Mouse (Mus musculus) embryonic facial prominence, embryonic 10.5 days (tissue): ENCODE measurements around the gene Hspa12b. TPM values are rescaled to one million over a fixed set of nuclear protein-coding genes. Genes with fewer than 3 reads are reported as not detected.

Source experiments
- DNase-seq: peaks from one replicate; pipeline ENCODE4 v3.0.0-alpha.2; 2017; ENCODE audit warnings: low spot score
- H3K27ac ChIP-seq: fragments of 300-500 bp; sonication (generic); replicated peaks from 2 replicates; pipeline ENCODE4 v1.5.1; 2016; ENCODE audit warnings: mild to moderate bottlenecking
- H3K27me3 ChIP-seq: fragments of 300-500 bp; sonication (generic); replicated peaks from 2 replicates; pipeline ENCODE4 v1.6.1; 2016; ENCODE audit warnings: low read depth, mild to moderate bottlenecking; ENCODE audit not compliant: poor library complexity, severe bottlenecking
- H3K36me3 ChIP-seq: fragments of 300-500 bp; sonication (generic); replicated peaks from 2 replicates; pipeline ENCODE4 v1.6.1; 2016; ENCODE audit warnings: mild to moderate bottlenecking, moderate library complexity
- H3K4me1 ChIP-seq: fragments of 300-500 bp; sonication (generic); 2 replicates; pipeline ENCODE4 v1.6.1; 2016
- H3K4me3 ChIP-seq: fragments of 300-500 bp; sonication (generic); 2 replicates; pipeline ENCODE4 v1.5.1; 2016; ENCODE audit warnings: mild to moderate bottlenecking, moderate library complexity
- H3K9me3 ChIP-seq: fragments of 300-500 bp; sonication (generic); 2 replicates; pipeline ENCODE4 v1.6.1; 2016; ENCODE audit warnings: mild to moderate bottlenecking
- WGBS: fragments of 180-500 bp; shearing (Covaris S2); methylation state at CpG from one replicate; pipeline ENCODE4 v1.1.7; 2016; 5-methylcytosine and 5-hydroxymethylcytosine counted together
- polyA plus RNA-seq: library from polyadenylated mRNA; unstranded; fragments of >200 nt; fragmentation: Nextera tagmentation; extraction: Ambion mirVana; gene quantifications from 2 replicates; pipeline ENCODE4 v1.2.1, GENCODE M21; 2016

The Hspa12b gene
- polyA plus RNA-seq, 1 experiment from 2014 or later = 14.1 TPM

DNA sequence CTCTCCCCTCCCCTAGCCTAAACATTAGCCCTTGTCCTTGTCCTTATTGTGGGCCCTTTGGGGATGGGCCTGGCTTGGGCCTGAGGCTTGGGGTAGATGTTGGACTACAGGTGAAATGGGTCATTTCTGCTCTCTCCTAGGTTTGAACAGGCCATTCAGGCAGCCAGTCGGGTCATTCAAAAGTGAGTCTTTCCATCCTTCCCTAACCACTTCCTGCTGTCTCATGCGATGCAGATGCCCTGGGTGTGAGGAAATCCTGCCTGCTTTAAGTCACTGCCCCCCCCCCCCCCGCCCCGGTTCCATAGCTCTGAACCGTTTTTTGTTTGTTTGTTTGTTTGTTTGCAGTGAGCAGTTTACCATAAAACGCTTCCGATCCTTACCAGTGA lies 63.9 kb downstream of the Hspa12b start:
- Histone ChIP-seq H3K27ac (peak overlapping the region; percentile 75), H3K9me3 (no peaks in the 10 kb centered on the region), H3K4me3 (peak overlapping the region; percentile 25), H3K27me3 (no peaks in the 10 kb centered on the region), H3K36me3 (peaks cover 57% of the 10 kb centered on the region), H3K4me1 (peaks cover 56% of the 10 kb centered on the region)
- WGBS = 72% methylated on average over 7 of the region's 7 CpGs
- DNase-seq = no peak

Other genes with a start within 250 kb of the Hspa12b start
- 30.3 and 32.2 TPM in 2 replicates for gene 4930402H24Rik, start 220.9 kb upstream of the Hspa12b start, polyA plus RNA-seq
- 6.0 and 6.2 TPM in 2 replicates for gene Atrn, start 220.8 kb upstream of the Hspa12b start, polyA plus RNA-seq
- 5.6 and 7.2 TPM in 2 replicates for gene Gfra4, start 84.2 kb upstream of the Hspa12b start, polyA plus RNA-seq
- 0.64 and 1.0 TPM in 2 replicates for gene Adam33, start 63.5 kb upstream of the Hspa12b start, polyA plus RNA-seq
- 0.06 and 0.16 TPM in 2 replicates for gene Siglec1, start 40.5 kb upstream of the Hspa12b start, polyA plus RNA-seq
- gene Gm11037, start 6.2 kb downstream of the Hspa12b start, polyA plus RNA-seq = not detected in 2 replicates
- gene 1700037H04Rik, start 32.8 kb downstream of the Hspa12b start, polyA plus RNA-seq = 115 and 119 TPM in 2 replicates
- 7.4 and 7.6 TPM in 2 replicates for gene Cenpb, start 52.8 kb downstream of the Hspa12b start, polyA plus RNA-seq
- gene Cdc25b, start 59.7 kb downstream of the Hspa12b start, polyA plus RNA-seq = 50.0 and 52.6 TPM in 2 replicates
- 3.2 TPM in 2 replicates for gene Spef1, start 60.0 kb downstream of the Hspa12b start, polyA plus RNA-seq
- gene Ap5s1, start 79.8 kb downstream of the Hspa12b start, polyA plus RNA-seq = 23.3 and 25.3 TPM in 2 replicates
- gene Mavs, start 106.8 kb downstream of the Hspa12b start, polyA plus RNA-seq = 19.4 and 20.4 TPM in 2 replicates
- 44.2 and 44.6 TPM in 2 replicates for gene Pank2, start 135.2 kb downstream of the Hspa12b start, polyA plus RNA-seq
- gene Rnf24, start 225.6 kb downstream of the Hspa12b start, polyA plus RNA-seq = 8.1 and 9.7 TPM in 2 replicates